Mouse (Mus musculus) testis, postnatal 14 days (tissue): ENCODE results near the gene Spg7.
"Not testable (repeated sequence)": the region's sequence is repeated elsewhere in the genome, so short reads cannot be mapped to it uniquely, and the experiment has no call there.

ENCODE experiments used
- DNase-seq: peaks from one replicate; pipeline ENCODE4 v3.0.0; 2021; ENCODE audit warnings: low spot score

The Spg7 gene

GRCm38 (mm10) chr8:123097786-123098584 lies 35.2 kb downstream of the Spg7 start:
- DNase-seq: no peak

GRCm38 (mm10) chr8:123100288-123100687 lies 37.5 kb downstream of the Spg7 start:
- no peak for DNase-seq

DNA sequence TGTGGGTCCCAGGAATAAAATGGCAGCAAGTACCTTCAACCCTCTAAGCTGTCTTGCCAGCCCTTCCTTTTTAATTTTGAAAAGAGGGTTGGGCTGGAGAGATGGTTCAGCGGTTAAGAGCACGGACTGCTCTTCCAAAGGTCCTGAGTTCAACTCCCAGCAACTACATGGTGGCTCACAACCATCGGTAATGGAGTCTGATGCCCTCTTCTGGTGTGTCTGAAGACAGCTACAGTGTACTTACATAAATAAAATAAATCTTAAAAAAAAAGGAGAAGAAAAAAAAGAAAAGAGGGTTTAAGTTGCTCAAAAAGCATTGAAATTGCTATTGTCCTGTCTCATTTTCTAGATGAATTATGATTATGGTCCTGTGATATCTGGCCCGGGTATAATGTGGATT lies 38.5 kb downstream of the Spg7 start:
- no peak for DNase-seq

DNA sequence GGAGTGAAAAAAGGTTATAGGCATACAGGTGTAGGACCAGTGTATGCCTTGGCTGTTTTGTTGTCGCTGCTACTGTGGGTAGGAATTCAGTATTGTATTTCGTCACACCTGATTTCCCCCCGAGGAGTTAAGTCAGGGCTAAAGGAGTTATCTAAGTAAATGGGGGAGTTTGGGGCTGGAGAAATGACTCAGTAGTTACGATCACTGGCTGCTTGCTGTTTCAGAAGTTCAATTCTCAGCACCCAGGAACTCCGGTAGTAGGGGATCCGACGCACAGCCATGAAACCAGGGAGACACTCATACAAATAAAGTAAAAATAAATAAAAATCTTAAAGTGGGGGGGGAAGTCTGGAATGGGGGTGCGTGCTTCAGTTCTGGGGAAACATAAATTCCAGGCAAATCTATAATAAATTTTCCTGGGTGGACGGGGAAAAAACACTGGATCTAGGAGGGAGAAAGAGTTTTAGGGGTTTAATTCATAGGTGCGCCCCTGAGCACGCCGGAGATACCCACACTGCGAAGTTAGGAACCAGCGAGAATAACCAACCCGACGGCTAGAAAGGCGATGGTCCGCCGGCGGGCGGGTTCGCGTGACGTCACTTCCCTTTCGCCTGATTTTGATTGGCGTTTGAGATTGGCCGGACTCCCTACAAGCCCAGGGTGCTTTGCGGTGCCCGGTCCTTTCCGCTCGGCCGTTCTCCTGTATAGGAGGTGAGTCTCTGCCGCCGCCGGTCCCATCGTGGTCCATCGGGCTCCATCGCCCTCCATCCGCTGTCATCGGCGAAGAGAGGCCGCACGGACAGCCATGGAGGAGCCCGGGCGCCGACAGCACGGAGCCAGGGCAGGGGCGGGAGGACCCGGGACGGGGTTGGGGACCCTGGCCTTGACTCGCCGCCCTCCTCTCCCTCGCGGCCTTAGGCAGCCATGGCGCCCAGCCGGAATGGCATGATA lies 39.3 kb downstream of the Spg7 start, which contains the start of gene Rpl13:
Gene Rpl13 (plus strand): TSS at position 616 of the 951 bp plus-strand sequence.
- DNase-seq: peak; percentile 97

DNA sequence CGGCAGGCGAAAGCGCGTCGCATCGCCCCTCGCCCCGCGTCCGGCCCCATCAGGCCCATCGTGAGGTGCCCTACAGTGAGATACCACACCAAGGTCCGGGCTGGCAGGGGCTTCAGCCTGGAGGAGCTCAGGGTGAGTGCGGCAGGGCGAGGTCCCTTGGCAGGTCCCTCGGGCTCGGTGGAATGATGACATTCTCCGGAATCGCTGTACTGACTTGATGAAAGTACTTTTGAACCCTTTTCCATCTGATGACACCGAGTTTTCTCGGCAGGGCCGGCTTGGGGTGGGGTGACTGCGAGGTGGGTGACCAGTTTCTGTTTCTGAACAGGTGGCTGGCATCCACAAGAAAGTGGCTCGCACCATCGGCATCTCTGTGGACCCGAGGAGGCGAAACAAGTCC lies 40.1 kb downstream of the Spg7 start:
- not testable (repeated sequence) for DNase-seq

DNA sequence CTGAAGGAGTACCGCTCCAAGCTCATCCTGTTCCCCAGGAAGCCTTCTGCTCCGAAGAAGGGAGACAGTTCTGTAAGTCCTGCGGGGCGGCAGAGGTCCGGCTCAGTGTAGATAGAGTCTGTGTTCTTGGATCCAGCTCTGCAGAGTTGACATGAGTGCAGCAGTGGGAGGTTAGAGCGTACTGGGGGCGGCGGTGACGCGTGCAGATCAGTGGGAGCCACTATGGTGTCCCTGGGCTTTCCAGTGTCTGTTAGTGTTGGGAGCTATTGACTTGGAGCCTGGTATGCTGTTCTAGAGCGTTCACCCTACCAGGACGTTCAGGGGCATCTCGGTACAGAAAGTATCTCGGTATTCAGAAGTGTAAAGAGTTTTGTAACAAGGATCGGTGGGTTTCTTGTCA lies 40.5 kb downstream of the Spg7 start:
- DNase-seq: no peak

DNA sequence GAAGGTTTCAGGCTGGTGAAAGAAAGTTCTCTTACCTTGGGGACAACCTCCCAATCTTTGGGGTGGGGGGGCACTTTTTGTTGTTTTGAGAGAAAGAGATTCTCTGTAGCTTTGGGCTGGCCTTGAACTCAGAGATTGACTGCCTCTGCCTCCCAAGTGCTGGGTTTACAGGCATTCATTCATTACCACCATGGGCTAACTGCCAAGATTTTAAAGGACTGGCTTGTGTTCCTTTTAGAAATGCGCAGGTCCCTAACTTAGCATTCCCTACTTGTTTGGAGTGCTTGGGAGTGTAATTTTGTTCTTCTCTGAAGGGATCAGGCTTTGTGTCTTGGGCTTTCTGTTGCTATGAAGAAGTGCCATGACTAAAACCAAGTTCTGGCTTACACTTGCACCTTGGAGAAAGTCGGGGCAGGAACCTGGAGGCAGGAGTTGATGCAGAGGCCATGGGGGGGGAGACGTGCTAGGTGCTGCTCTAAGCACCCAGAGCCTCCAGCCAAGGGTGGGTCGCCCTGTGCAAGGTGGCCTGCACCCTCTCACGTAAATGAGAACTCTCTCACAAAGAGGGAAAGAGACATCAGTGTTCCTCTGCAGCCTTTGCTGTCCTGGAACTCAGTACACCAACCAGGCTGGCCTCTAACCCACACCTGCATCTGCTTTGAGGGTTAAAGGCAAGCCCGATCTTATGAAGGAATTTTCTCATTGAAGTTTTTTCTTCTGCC lies 41.5 kb downstream of the Spg7 start:
- DNase-seq: no peak

DNA sequence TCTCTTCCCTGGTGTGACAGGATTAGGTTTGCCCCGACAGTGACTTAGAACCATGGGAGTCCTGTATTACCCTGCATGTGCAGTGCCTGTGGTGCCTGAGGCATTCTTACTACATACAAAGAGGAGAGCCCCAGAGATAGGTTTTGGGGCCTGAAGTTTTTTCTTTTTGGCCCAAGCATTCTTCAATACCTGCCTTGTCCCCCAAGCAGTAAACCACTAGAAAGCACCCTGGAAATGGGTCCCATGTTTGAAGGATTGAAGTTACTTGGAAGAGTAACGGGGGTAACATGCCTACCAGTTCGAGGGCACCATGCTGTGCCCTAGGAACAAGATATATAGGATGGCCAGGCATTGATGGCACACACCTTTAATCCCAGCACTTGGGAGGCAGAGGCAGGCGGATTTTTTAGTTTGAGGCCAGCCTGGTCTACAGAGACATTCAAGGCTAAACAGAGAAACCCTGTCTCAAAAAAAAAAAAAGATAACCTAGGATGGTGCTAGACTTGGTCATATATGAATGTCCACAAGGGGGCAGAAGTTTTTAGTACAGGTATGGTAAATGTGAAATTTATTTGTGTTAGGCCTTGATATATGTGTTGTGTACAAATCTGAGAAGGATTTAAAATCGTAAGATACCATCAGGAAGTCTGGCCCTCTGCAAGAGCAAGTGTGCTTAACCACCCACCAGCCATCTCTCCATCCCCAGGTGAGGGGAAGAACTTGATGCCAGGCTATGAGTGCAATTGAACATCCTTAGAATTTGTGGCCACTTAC lies 43.0 kb downstream of the Spg7 start:
- no peak for DNase-seq

- no peak for DNase-seq
Observed at GRCm38 (mm10) chr8:123106531-123106930, 43.8 kb downstream of the Spg7 start.

- no peak for DNase-seq
Observed at GRCm38 (mm10) chr8:123108010-123108409, 45.3 kb downstream of the Spg7 start.

DNA sequence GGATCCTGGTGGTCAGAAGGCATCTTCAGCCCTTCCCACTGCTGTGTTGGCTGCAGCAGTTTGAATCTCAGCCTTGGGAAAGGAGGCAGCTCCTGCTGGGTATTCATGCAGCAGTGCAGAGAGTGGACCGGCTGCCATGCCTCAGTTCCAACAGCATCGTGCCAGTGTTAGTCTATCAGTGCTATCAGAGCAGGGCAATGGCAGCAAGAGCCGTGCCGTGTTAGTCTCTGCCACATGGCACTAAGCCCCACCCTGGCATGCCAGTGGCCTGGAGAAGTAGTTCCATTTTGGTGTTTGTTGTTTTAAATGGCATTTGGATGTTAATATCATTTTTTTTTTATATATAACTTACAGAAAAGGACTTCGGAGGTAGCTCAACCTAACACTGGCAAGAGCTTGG lies 46.2 kb downstream of the Spg7 start:
- no peak for DNase-seq

- no peak for DNase-seq
Observed at GRCm38 (mm10) chr8:123110649-123111048, 47.9 kb downstream of the Spg7 start.

DNA sequence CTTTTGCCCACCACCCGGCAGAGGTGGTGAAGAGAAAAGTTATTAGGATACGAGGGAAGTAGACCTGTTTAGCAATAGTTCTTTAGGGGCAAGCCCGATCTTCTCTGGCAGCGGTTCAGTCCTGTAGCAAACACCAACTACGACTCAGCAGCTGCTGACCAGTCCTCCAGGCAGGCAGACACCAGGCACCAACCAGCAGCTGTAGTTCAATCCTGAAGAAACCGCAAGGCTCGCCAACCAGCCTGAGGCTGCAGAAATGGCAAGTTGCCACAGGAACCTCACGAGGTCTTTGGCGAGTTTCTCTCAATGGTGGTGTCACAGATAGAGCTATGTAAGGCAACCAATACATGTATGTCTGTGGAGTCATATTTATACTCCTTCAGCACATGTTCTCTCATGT lies 50.1 kb downstream of the Spg7 start:
- DNase-seq: no peak

- no peak for DNase-seq
Observed at GRCm38 (mm10) chr8:123113908-123114469, 51.2 kb downstream of the Spg7 start.

DNA sequence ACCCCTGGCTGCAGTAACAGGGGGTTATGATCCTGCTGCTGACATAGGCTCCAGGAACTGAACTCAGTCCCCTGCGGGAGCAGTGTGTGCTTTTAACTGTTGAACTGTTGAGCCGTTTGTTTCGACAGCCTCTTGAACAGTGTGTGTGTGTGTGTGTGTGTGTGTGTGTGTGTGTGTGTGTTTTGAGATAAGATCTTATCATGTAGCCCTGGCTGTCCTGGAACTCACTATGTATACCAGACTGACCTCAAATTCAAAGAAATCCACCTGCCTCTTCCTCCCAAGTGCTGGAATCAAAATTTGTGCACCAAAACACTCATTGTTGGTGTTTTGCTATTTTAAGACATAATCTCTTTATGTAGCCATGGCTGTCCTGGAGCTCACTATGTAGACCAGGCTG lies 51.9 kb downstream of the Spg7 start:
- DNase-seq: no peak

DNA sequence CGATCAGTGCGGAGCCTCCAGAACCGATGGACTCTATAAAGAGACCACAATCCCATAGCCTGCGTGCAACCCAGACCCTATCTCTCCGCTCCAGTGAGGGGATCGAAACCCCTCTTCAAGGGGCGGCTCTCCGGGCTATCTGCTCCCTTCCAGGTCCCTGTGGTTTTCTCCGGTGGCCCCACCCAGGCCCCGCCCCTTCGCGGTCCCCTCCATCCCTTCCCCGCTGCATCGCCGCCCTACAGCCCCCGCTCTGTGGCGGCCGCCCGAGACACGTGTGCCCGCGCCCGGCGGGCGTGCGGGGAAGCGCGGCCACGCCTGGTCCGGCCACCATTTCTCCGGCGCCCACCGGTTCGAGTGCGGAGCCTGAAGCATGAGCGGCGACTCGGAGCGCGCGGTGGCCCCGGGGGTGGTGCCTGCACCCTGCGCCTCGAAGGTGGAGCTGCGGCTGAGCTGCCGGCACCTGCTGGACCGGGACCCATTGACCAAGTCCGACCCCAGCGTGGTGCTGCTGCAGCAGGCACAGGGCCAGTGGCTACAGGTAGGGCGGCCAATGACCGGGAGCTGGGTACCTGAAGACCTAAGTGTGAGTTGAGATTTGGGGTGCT lies 54.5 kb downstream of the Spg7 start, which contains the start of gene Cpne7:
Gene Cpne7 (plus strand): TSS at position 248 of the 605 bp plus-strand sequence.
- DNase-seq: no peak

DNA sequence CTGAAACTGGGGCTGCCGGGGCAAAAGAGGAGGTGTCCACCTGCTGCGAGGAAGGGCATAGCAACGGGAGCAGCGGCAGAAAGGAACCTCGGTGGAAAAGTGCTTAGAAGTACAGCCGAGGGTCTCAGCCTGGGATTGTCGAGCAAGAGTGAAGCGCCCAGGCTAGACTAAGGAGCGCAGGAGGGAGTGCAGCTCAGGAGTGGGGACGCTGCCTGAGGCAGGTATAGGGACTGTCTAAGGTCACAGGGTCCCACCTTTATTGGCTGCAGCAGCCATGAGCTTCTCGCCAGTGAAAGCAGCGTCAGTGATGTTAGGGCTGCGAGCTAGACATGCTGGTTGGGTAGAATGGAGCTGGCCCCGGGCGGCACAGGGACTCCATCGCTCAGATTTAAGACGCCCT lies 55.0 kb downstream of the Spg7 start:
- DNase-seq: no peak

- no peak for DNase-seq
Observed at GRCm38 (mm10) chr8:123122059-123122458, 59.3 kb downstream of the Spg7 start.

GRCm38 (mm10) chr8:123122670-123123069 lies 59.9 kb downstream of the Spg7 start:
- no peak for DNase-seq

- DNase-seq: peak; percentile 79
Observed at GRCm38 (mm10) chr8:123126193-123126816, 63.6 kb downstream of the Spg7 start.
